Mouse (Mus musculus): ENCODE measurements around the gene Arhgap6.

DNA sequence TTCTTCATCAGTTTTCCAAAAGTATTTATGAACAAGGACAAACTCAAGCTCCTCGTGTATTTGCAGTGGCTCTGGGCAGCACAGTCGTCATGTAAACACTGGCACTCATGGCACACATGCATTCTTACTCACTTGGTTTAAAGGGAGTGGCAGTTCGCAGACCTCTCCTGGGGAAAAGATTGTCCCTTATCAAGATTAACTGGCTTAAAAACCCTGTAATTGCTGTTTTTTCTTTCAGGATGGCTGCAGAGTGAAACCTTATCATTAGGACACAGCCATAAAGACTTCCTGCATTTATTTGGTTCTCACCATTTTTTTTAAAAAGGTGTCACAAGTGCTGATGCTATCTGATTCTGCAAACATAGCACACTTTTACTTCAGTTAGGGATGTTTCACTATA is 252.7 kb downstream of the Arhgap6 start:
- TF ChIP-seq CTCF (IDR thresholded peaks at IDR 0.05; ENCODE audit: low read depth) (no peak), EP300 (IDR thresholded peaks at IDR 0.05; ENCODE audit: low read depth) (peak; percentile 64)

All from liver, embryonic 14.5 days (tissue).